Mouse (Mus musculus) midbrain, embryonic 12.5 days (tissue): ENCODE results near the gene Dctn3. TPM values are rescaled to one million over a fixed set of nuclear protein-coding genes. Genes with fewer than 3 reads are reported as not detected.
A peak's percentile ranks its signal among the peaks of the same experiment; 100 is the strongest.

Experiments
- ATAC-seq: fragments of 200-750 bp; cut with Nextera tagmentation; 2 replicates; pipeline ENCODE4 v1.8.0; 2017; ENCODE audit warnings: low read depth, moderate TSS enrichment, moderate library complexity; ENCODE audit not compliant: low FRiP score
- H3K27ac ChIP-seq: fragments of 300-500 bp; sonication (generic); replicated peaks from 2 replicates; pipeline ENCODE4 v1.5.1; 2016; ENCODE audit warnings: mild to moderate bottlenecking
- H3K27me3 ChIP-seq: fragments of 300-500 bp; sonication (generic); 2 replicates; pipeline ENCODE4 v1.6.1; 2016; ENCODE audit warnings: mild to moderate bottlenecking
- H3K36me3 ChIP-seq: fragments of 300-500 bp; sonication (generic); 2 replicates; pipeline ENCODE4 v1.6.1; 2016
- H3K4me1 ChIP-seq: fragments of 300-500 bp; sonication (generic); 2 replicates; pipeline ENCODE4 v1.6.1; 2016
- H3K4me2 ChIP-seq: fragments of 300-500 bp; sonication (generic); replicated peaks from 2 replicates; pipeline ENCODE4 v1.6.1; 2016; ENCODE audit warnings: mild to moderate bottlenecking, moderate library complexity
- H3K4me3 ChIP-seq: fragments of 300-500 bp; sonication (generic); 2 replicates; pipeline ENCODE4 v1.5.1; 2016; ENCODE audit warnings: mild to moderate bottlenecking
- H3K9ac ChIP-seq: fragments of 300-500 bp; sonication (generic); replicated peaks from 2 replicates; pipeline ENCODE4 v1.6.1; 2016; ENCODE audit warnings: mild to moderate bottlenecking, moderate library complexity
- H3K9me3 ChIP-seq: fragments of 300-500 bp; sonication (generic); 2 replicates; pipeline ENCODE4 v1.6.1; 2016; ENCODE audit warnings: mild to moderate bottlenecking
- WGBS: fragments of 180-500 bp; shearing (Covaris S2); methylation state at CpG from one replicate; pipeline ENCODE4 v1.1.7; 2016; 5-methylcytosine and 5-hydroxymethylcytosine counted together
- polyA plus RNA-seq: library from polyadenylated mRNA; unstranded; fragments of >200 nt; fragmentation: Nextera tagmentation; extraction: Ambion mirVana; gene quantifications from 2 replicates; pipeline ENCODE4 v1.2.1, GENCODE M21; 2016

Gene Dctn3
- polyA plus RNA-seq, 1 experiment from 2014 or later: 184 TPM

DNA sequence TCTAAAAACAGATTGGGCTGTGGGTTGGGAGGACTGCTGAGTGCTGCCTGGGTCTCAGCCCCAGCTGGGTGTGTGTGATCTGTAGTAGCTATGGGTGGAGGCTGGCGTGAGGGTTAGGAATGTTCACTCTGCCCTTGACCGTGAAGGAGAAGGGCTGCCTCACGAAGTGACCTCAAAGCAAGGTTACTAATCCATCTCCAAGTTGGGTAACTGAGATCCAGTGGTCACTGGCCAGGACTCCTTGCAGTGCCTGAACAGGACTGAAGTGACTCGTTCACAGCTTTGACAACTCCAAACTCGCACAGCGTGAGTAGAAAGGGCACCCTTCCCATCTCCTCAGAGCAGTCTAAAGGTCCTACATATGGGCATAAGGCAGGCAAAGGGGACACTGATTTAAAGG, 44.1 kb downstream of the Dctn3 start:
- H3K27me3 ChIP-seq: no peaks in the 10 kb centered on the region
- no peak for ATAC-seq
- peak overlapping the region; percentile 64; the same call in 1 of the 2 replicates for H3K27ac ChIP-seq
- H3K9ac ChIP-seq: peak overlapping the region; percentile 44; the same call in 1 of the 2 replicates
- no peak overlapping the region for H3K4me3 ChIP-seq
- no peak overlapping the region for H3K4me2 ChIP-seq
- peaks cover 86% of the 10 kb centered on the region for H3K4me1 ChIP-seq
- 67% methylated on average over 6 of the region's 6 CpGs for WGBS
- peaks cover 24% of the 10 kb centered on the region; the same call in 1 of the 2 replicates for H3K36me3 ChIP-seq
- H3K9me3 ChIP-seq: no peaks in the 10 kb centered on the region

DNA sequence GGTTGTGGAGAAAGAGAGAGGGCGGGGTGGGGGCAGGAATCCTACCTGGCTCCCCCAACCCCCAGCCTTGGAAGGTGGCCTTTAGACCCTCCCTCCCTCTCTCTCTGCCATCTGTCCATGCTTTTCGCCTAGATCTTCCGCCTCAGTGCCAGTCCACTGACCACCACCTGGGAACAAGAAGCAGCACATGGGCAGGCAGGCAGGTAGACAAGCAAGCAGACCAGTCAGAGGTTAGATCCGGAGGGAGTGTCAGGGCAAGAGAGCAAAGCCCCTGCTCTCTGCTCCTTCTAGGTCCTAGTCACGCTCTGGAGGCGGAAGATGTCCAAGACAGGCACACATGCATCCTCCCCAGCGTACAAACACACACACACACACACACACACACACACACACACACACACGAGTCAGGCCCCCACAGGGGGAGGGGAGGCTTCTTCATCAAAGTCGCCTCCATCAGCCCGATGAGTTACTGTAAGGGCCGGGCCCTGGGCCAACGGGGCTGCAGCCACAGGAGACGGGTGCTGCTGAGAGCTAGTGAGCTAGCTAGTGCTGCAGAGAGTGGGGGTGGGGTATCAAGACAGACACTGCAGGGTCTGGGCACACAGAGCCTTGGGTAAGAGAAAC, 45.9 kb downstream of the Dctn3 start:
- no peak overlapping the region for H3K4me3 ChIP-seq
- H3K4me2 ChIP-seq: no peak overlapping the region
- H3K27ac ChIP-seq: peak overlapping the region; percentile 61
- peak; percentile 45 for ATAC-seq
- H3K4me1 ChIP-seq: peaks cover 95% of the 10 kb centered on the region
- peak overlapping the region; percentile 39; the same call in 1 of the 2 replicates for H3K9ac ChIP-seq
- WGBS: 49% methylated on average over 13 of the region's 13 CpGs
- H3K9me3 ChIP-seq: no peaks in the 10 kb centered on the region
- H3K27me3 ChIP-seq: no peaks in the 10 kb centered on the region
- peaks cover 23% of the 10 kb centered on the region; the same call in 1 of the 2 replicates for H3K36me3 ChIP-seq

DNA sequence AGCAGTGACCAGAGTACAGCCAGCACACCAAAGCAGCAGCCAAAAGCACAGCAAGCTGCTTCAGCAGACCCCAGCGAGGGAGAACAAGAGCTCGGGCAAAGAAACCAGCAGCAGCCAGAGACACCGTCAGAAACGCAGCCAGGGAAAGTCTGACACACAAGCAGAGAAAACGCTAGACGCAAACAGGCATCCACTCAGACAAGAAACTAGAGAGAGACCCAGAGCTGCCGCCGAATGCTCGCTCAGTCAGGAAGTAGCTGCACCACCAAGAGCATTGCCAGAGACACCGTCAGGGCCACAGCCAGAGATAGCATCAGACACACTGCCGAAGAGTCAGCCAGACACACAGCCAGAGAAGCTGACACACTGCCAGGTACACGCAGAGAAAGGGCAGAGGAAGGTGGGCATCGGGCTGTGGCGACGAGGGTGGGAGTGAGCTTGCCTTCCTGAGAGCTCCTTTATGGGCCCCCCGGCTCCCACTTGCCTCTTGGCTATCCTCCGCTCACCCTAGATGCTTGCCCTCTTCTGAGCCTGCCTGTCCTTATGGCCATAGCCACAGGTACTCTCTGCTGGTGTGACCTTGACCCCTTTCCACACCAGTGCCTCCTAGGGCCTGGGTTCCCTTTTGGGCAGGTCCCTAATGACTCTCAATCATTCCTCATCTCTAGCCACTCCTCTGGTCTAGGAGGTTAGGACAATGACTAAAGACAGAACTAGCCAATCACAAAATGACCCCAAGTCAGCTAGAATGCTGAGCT, 46.5 kb downstream of the Dctn3 start:
- peak overlapping the region; percentile 61 for H3K27ac ChIP-seq
- peak overlapping the region; percentile 39; the same call in 1 of the 2 replicates for H3K9ac ChIP-seq
- H3K36me3 ChIP-seq: peaks cover 26% of the 10 kb centered on the region; the same call in 1 of the 2 replicates
- no peaks in the 10 kb centered on the region for H3K9me3 ChIP-seq
- no peaks in the 10 kb centered on the region for H3K27me3 ChIP-seq
- WGBS: 75% methylated on average over 17 of the region's 17 CpGs
- ATAC-seq: no peak
- no peak overlapping the region for H3K4me3 ChIP-seq
- H3K4me1 ChIP-seq: peaks cover 97% of the 10 kb centered on the region
- no peak overlapping the region for H3K4me2 ChIP-seq

DNA sequence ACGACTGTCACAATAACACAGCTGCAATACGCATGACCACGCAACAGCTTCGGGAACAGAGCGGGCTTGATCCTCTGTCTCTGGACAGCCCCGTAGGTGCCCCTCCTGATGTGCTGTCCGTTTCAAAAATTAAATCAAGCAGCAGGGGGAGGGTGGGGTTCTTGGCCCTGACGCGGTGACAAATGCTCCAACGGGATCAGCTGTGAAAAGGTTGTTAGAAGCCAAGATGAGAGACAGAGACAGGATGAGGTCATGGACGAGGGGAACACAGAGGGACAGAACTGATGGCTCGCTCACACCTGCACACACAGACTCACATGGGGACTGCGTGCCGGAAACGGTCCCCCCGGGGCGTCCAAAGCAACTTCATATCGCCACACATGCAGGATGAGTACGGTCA, 49.8 kb downstream of the Dctn3 start:
- Histone ChIP-seq H3K27ac (peak overlapping the region; percentile 83), H3K36me3 (peaks cover 39% of the 10 kb centered on the region), H3K9ac (no peak overlapping the region; the same call in 1 of the 2 replicates), H3K27me3 (peaks cover 4% of the 10 kb centered on the region; the same call in 1 of the 2 replicates), H3K4me2 (no peak overlapping the region), H3K9me3 (no peaks in the 10 kb centered on the region), H3K4me3 (no peak overlapping the region), H3K4me1 (peaks cover 77% of the 10 kb centered on the region)
- ATAC-seq: no peak
- WGBS: 59% methylated on average over 19 of the region's 19 CpGs

DNA sequence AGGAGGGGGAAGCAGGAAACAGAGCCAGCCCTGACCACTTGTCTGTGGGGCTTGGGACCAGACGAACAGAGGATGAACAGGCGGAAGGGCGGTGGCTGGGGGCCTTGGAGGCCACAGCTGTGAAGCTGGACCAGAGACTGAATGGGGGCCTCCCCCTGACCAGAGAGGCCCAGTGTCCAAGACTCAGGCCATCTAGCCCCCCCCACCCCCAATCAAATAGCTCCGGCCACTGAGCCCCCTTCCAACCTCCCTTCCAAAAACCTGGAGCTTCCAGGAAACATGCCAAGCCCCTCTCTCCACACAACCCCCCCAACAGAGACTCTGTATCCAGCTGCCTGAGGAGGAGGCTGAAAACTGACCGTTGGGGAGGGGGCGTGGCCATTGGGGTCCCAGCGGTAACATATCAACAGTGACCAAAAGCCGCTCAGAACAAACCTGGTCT, 50.4 kb downstream of the Dctn3 start:
- peaks cover 45% of the 10 kb centered on the region for H3K36me3 ChIP-seq
- H3K9me3 ChIP-seq: no peaks in the 10 kb centered on the region
- H3K27me3 ChIP-seq: peaks cover 4% of the 10 kb centered on the region; the same call in 1 of the 2 replicates
- H3K4me2 ChIP-seq: peak overlapping the region; percentile 15; the same call in 1 of the 2 replicates
- peak overlapping the region; percentile 39; the same call in 1 of the 2 replicates for H3K9ac ChIP-seq
- WGBS: 27% methylated on average over 8 of the region's 8 CpGs
- ATAC-seq: 0 out of 2 replicates have a peak, but pooled peaks have one; percentile 0
- H3K27ac ChIP-seq: peak overlapping the region; percentile 83
- peaks cover 71% of the 10 kb centered on the region for H3K4me1 ChIP-seq
- H3K4me3 ChIP-seq: no peak overlapping the region

DNA sequence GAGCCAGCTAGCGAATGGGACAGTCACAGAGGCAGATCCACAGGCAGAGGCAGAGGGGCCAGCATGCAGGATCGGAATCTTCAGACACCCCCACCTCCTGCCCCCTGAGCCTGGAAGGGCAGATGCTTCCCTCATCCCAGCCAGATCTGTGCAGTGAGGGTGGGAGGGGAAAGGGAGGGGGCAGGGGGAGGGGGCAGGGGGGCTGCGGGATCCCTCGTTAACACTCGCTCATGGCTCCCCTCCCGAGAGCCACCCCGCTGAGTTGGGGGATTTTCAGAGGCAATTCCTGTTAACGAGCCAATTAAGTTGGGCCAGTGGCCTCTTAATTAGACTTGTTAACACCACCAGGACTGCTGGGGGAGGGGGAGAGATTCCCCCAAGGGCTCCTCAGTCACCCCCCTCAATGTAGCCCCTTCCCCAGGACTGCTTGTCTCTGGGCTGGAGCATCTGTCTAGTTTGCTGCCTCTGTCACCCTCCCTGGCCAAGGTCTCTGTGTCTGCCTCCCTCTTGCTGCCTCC, 50.9 kb downstream of the Dctn3 start:
- H3K4me2 ChIP-seq: peak overlapping the region; percentile 15; the same call in 1 of the 2 replicates
- peaks cover 66% of the 10 kb centered on the region for H3K4me1 ChIP-seq

DNA sequence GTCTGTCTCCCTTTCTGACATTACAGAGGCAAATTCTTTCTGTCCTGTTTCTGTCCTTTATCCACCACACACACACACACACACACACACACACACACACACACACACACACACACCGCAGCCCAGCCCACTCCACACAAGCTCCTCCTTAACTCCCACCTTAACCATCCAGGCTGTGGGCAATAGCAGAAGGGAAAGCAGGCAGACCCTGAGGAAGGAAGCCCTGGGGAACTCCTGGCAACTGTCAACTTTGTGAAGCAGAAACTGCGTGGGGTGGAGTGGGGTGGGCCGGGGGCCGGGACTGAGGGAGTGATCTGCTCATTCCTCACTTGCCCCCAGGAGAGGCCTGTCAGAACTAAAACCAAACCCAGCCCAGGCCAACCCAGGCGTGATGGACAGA, 51.5 kb downstream of the Dctn3 start:
- ATAC-seq: peak; percentile 4; the same call in 1 of the 2 replicates
- Histone ChIP-seq H3K27ac (peak overlapping the region; percentile 83), H3K27me3 (peaks cover 4% of the 10 kb centered on the region; the same call in 1 of the 2 replicates), H3K36me3 (peaks cover 56% of the 10 kb centered on the region), H3K4me2 (0 out of 2 replicates have a peak overlapping the region, but pooled peaks have one; percentile 15), H3K4me1 (peaks cover 65% of the 10 kb centered on the region), H3K9me3 (no peaks in the 10 kb centered on the region), H3K4me3 (no peak overlapping the region), H3K9ac (peak overlapping the region; percentile 39; the same call in 1 of the 2 replicates)
- WGBS: 34% methylated on average over 5 of the region's 5 CpGs

More for the DNA sequence above, 50.9 kb downstream of the Dctn3 start:
- peak overlapping the region; percentile 83 for H3K27ac ChIP-seq
- H3K27me3 ChIP-seq: peaks cover 4% of the 10 kb centered on the region; the same call in 1 of the 2 replicates
- H3K36me3 ChIP-seq: peaks cover 50% of the 10 kb centered on the region
- ATAC-seq: peak; percentile 73
- H3K9me3 ChIP-seq: no peaks in the 10 kb centered on the region
- 5% methylated on average over 8 of the region's 8 CpGs for WGBS
- peak overlapping the region; percentile 39 for H3K9ac ChIP-seq
- H3K4me3 ChIP-seq: no peak overlapping the region

DNA sequence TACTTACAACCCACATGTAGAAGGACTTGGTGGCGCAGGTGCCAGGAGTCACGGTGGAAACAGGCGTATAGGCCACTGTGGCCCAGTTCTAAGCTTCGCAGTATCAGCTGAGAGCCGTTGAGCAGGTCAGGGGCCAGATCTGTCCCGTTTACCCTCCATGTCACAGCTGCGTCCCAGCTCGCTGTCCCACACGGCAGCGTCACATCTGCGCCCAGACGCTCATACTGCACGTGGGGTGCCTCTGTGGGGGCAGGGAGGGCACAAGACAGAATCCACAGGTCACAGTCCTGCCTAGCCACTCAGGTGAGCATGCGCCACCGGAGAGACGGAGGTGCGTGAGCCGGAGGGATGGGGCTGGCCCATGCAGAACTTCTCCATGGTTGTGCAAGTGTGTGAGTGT, 52.1 kb downstream of the Dctn3 start:
- peaks cover 62% of the 10 kb centered on the region for H3K4me1 ChIP-seq
- peaks cover 4% of the 10 kb centered on the region; the same call in 1 of the 2 replicates for H3K27me3 ChIP-seq
- no peak overlapping the region for H3K4me2 ChIP-seq
- H3K36me3 ChIP-seq: peaks cover 60% of the 10 kb centered on the region
- H3K9me3 ChIP-seq: no peaks in the 10 kb centered on the region
- WGBS: 83% methylated on average over 18 of the region's 18 CpGs
- no peak for ATAC-seq
- no peak overlapping the region for H3K27ac ChIP-seq
- H3K4me3 ChIP-seq: no peak overlapping the region
- H3K9ac ChIP-seq: 0 out of 2 replicates have a peak overlapping the region, but pooled peaks have one; percentile 24

DNA sequence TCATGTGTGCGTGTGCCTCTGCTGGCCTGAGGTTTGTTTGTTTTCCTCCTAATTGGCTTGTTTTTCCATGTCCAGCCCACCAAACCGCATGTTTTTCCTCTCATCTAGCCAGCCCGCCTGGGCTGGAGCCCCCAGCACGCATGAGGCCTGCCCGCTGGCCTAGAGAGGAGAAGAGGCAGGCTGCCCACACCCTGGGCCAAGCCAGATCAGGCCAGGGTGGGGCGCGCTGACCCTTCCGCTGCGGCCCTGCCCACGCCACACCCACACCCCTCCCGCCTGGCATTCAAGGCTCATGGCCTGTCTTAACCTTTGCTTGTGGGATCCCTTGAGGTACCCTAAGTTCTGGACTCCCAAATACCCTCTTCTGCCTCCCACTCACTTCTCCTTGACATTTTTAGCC, 56.3 kb downstream of the Dctn3 start:
- Histone ChIP-seq H3K36me3 (peaks cover 81% of the 10 kb centered on the region), H3K9ac (no peak overlapping the region), H3K4me3 (no peak overlapping the region), H3K27ac (0 out of 2 replicates have a peak overlapping the region, but pooled peaks have one; percentile 15), H3K4me2 (no peak overlapping the region), H3K27me3 (peaks cover 4% of the 10 kb centered on the region; the same call in 1 of the 2 replicates), H3K4me1 (peaks cover 60% of the 10 kb centered on the region), H3K9me3 (no peaks in the 10 kb centered on the region)
- 76% methylated on average over 11 of the region's 11 CpGs for WGBS
- ATAC-seq: no peak

DNA sequence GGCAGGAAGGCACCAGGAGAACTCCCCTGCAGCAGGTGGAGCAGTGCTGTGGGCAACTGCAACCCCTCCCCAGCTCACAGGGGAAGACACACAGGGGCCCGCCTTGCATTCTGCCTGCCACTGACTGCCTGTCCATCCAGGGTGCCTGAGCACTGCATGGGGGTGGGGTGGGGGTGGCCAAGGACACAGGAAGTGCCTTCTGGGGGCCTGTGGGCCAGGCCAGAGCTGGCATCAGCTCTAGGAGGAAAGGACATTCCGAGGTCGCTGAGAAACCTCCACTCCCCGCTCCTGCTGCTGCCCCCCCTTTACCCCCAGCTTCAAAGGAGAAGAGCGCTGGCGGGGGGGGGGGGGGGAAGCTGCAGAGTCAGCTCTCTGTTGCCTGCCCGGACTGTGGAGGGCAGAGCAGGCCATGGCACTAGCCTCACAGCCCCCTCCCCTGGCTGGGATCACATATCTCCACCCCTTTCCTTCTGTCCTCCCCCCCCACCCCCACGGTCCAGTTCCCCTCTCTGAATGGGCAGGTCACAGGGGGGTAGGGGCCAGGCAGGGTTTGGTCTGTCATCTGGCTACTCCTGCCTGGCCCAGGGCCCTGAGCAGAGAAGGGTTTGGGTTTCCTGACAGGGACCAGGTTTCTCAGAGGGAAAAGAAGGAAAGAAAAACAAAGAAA, 57.8 kb downstream of the Dctn3 start:
- H3K27me3 ChIP-seq: no peaks in the 10 kb centered on the region
- WGBS: 6% methylated on average over 7 of the region's 8 CpGs
- H3K9me3 ChIP-seq: no peaks in the 10 kb centered on the region
- no peak overlapping the region for H3K4me2 ChIP-seq
- peaks cover 80% of the 10 kb centered on the region for H3K36me3 ChIP-seq
- peaks cover 62% of the 10 kb centered on the region for H3K4me1 ChIP-seq
- peak overlapping the region; percentile 58 for H3K27ac ChIP-seq
- peak; percentile 21; the same call in 1 of the 2 replicates for ATAC-seq
- no peak overlapping the region for H3K4me3 ChIP-seq
- H3K9ac ChIP-seq: 0 out of 2 replicates have a peak overlapping the region, but pooled peaks have one; percentile 34
